Mouse (Mus musculus): ENCODE measurements around the gene Gabarapl1.
A peak's percentile ranks its signal among the peaks of the same experiment; 100 is the strongest.
"Not testable (repeated sequence)": the region's sequence is repeated elsewhere in the genome, so short reads cannot be mapped to it uniquely, and the experiment has no call there.

Gabarapl1 gene

GRCm38 (mm10) chr6:129532942-129533860, at the start of gene Gabarapl1:
Gene Gabarapl1, plus strand, starts transcription at chr6:129533160.
- no peak for DNase-seq (ENCODE audit: low read depth, low spot score)

- no peak for DNase-seq (ENCODE audit: low read depth, low spot score)
Measured at GRCm38 (mm10) chr6:129494924-129495323, 38.0 kb upstream of the Gabarapl1 start.

GRCm38 (mm10) chr6:129497345-129498218, 35.4 kb upstream of the Gabarapl1 start:
- DNase-seq (ENCODE audit: low read depth, low spot score): no peak

GRCm38 (mm10) chr6:129499516-129499915, 33.4 kb upstream of the Gabarapl1 start:
- DNase-seq (ENCODE audit: low read depth, low spot score): not testable (repeated sequence)

- no peak for DNase-seq (ENCODE audit: low read depth, low spot score)
Measured at GRCm38 (mm10) chr6:129503471-129503870, 29.5 kb upstream of the Gabarapl1 start.

GRCm38 (mm10) chr6:129507024-129507423, 25.9 kb upstream of the Gabarapl1 start, which contains the start of gene Olr1:
Gene Olr1, minus strand, starts transcription at chr6:129507165.
- DNase-seq (ENCODE audit: low read depth, low spot score): no peak

GRCm38 (mm10) chr6:129510120-129510911, 22.6 kb upstream of the Gabarapl1 start:
- DNase-seq (ENCODE audit: low read depth, low spot score): no peak

GRCm38 (mm10) chr6:129512367-129512766, 20.6 kb upstream of the Gabarapl1 start, which contains the start of gene Tmem52b:
Gene Tmem52b, plus strand, starts transcription at chr6:129512555.
- DNase-seq (ENCODE audit: low read depth, low spot score): no peak

GRCm38 (mm10) chr6:129512868-129513267, 20.1 kb upstream of the Gabarapl1 start:
- no peak for DNase-seq (ENCODE audit: low read depth, low spot score)

GRCm38 (mm10) chr6:129513409-129513808, 19.6 kb upstream of the Gabarapl1 start:
- no peak for DNase-seq (ENCODE audit: low read depth, low spot score)

- no peak for DNase-seq (ENCODE audit: low read depth, low spot score)
Measured at GRCm38 (mm10) chr6:129514376-129514775, 18.6 kb upstream of the Gabarapl1 start.

- no peak for DNase-seq (ENCODE audit: low read depth, low spot score)
Measured at GRCm38 (mm10) chr6:129515068-129515467, 17.9 kb upstream of the Gabarapl1 start.

GRCm38 (mm10) chr6:129516388-129516787, 16.6 kb upstream of the Gabarapl1 start:
- DNase-seq (ENCODE audit: low read depth, low spot score): no peak

GRCm38 (mm10) chr6:129517752-129518408, 15.1 kb upstream of the Gabarapl1 start:
- DNase-seq (ENCODE audit: low read depth, low spot score): peak; percentile 37

GRCm38 (mm10) chr6:129526069-129526468, 6.9 kb upstream of the Gabarapl1 start:
- DNase-seq (ENCODE audit: low read depth, low spot score): no peak

- no peak for DNase-seq (ENCODE audit: low read depth, low spot score)
Measured at GRCm38 (mm10) chr6:129527416-129527815, 5.5 kb upstream of the Gabarapl1 start.

- DNase-seq (ENCODE audit: low read depth, low spot score): no peak
Measured at GRCm38 (mm10) chr6:129529605-129530004, 3.4 kb upstream of the Gabarapl1 start.

- no peak for DNase-seq (ENCODE audit: low read depth, low spot score)
Measured at GRCm38 (mm10) chr6:129530261-129530660, 2.7 kb upstream of the Gabarapl1 start.

- no peak for DNase-seq (ENCODE audit: low read depth, low spot score)
Measured at GRCm38 (mm10) chr6:129532556-129532941, 411 bp upstream of the Gabarapl1 start.

GRCm38 (mm10) chr6:129534057-129534456, 1.1 kb downstream of the Gabarapl1 start:
- DNase-seq (ENCODE audit: low read depth, low spot score): no peak
